Mouse (Mus musculus) A20 (cell line): ENCODE data around the gene Gpr45.
"Not testable (repeated sequence)": the region's sequence is repeated elsewhere in the genome, so short reads cannot be mapped to it uniquely, and the experiment has no call there.

Experiments used
- DNase-seq: peaks from one replicate; pipeline ENCODE4 v3.0.0-alpha.2; 2011; ENCODE audit warnings: low read depth, low spot score

Gene Gpr45

GRCm38 (mm10) chr1:42952734-42953481, at the start of gene Gpr45:
TSS of gene Gpr45 (plus strand) at chr1:42952872.
- DNase-seq, result no peak

- no peak for DNase-seq
Observed at GRCm38 (mm10) chr1:42905148-42905547, 47.5 kb upstream of the Gpr45 start.

GRCm38 (mm10) chr1:42906696-42907095, 46.0 kb upstream of the Gpr45 start:
- no peak for DNase-seq

GRCm38 (mm10) chr1:42907153-42907552, 45.5 kb upstream of the Gpr45 start:
- no peak for DNase-seq

GRCm38 (mm10) chr1:42915062-42915461, 37.6 kb upstream of the Gpr45 start:
- peak; percentile 45 for DNase-seq

GRCm38 (mm10) chr1:42916719-42917118, 36.0 kb upstream of the Gpr45 start:
- DNase-seq, result peak; percentile 10

GRCm38 (mm10) chr1:42917908-42918307, 34.8 kb upstream of the Gpr45 start:
- DNase-seq, result no peak

- DNase-seq, result no peak
Observed at GRCm38 (mm10) chr1:42923924-42924323, 28.7 kb upstream of the Gpr45 start.

GRCm38 (mm10) chr1:42933613-42934012, 19.1 kb upstream of the Gpr45 start:
- no peak for DNase-seq

GRCm38 (mm10) chr1:42948486-42948885, 4.2 kb upstream of the Gpr45 start:
- no peak for DNase-seq

- DNase-seq, result no peak
Observed at GRCm38 (mm10) chr1:42953482-42953822, 780 bp downstream of the Gpr45 start.

GRCm38 (mm10) chr1:42956828-42957227, 4.2 kb downstream of the Gpr45 start:
- no peak for DNase-seq

- no peak for DNase-seq
Observed at GRCm38 (mm10) chr1:42983082-42983771, 30.6 kb downstream of the Gpr45 start.

- no peak for DNase-seq
Observed at GRCm38 (mm10) chr1:42984119-42984518, 31.4 kb downstream of the Gpr45 start.

GRCm38 (mm10) chr1:42988996-42989395, 36.3 kb downstream of the Gpr45 start:
- DNase-seq, result no peak

GRCm38 (mm10) chr1:43006051-43006514, 53.4 kb downstream of the Gpr45 start:
- no peak for DNase-seq

- DNase-seq, result no peak
Observed at GRCm38 (mm10) chr1:43006524-43006923, 53.9 kb downstream of the Gpr45 start.

GRCm38 (mm10) chr1:43010461-43010860, 57.8 kb downstream of the Gpr45 start:
- no peak for DNase-seq

GRCm38 (mm10) chr1:43015153-43015685, 62.5 kb downstream of the Gpr45 start:
- not testable (repeated sequence) for DNase-seq

- DNase-seq, result no peak
Observed at GRCm38 (mm10) chr1:43036014-43036413, 83.3 kb downstream of the Gpr45 start.

- no peak for DNase-seq
Observed at GRCm38 (mm10) chr1:43042271-43042670, 89.6 kb downstream of the Gpr45 start.

GRCm38 (mm10) chr1:43045204-43045982, 92.7 kb downstream of the Gpr45 start:
- no peak for DNase-seq
